Mouse (Mus musculus): ENCODE measurements around the gene Gtf2h1.

GRCm38 (mm10) chr7:46748459-46748858 lies 47.4 kb upstream of the Gtf2h1 start:
- TF ChIP-seq CTCF (IDR thresholded peaks at IDR 0.05; ENCODE audit: extremely low read depth, insufficient read length, insufficient replicate concordance, low read depth, low read length) (no peak), POLR2A (IDR thresholded peaks at IDR 0.05; ENCODE audit: low read depth, low read length) (no peak)
